Mouse (Mus musculus): Measurements from ENCODE around the gene Sptbn4.

Gene Sptbn4

GRCm38 (mm10) chr7:27433794-27434193 lies 13.7 kb downstream of the Sptbn4 start:
- no peak for DNase-seq (ENCODE audit: low spot score in 2 of 2)

GRCm38 (mm10) chr7:27433349-27433748 lies 14.1 kb downstream of the Sptbn4 start:
- DNase-seq (ENCODE audit: low spot score in 2 of 2), result no peak

- no peak for DNase-seq (ENCODE audit: low spot score in 2 of 2)
These were observed 18.4 kb downstream of the Sptbn4 start for GRCm38 (mm10) chr7:27429135-27429534.

- no peak for DNase-seq (ENCODE audit: low spot score in 2 of 2)
These were observed 19.5 kb downstream of the Sptbn4 start for GRCm38 (mm10) chr7:27428002-27428401.

GRCm38 (mm10) chr7:27427387-27427786 lies 20.1 kb downstream of the Sptbn4 start:
- no peak for DNase-seq (ENCODE audit: low spot score in 2 of 2)

- no peak for DNase-seq (ENCODE audit: low spot score in 2 of 2)
These were observed 23.7 kb downstream of the Sptbn4 start for GRCm38 (mm10) chr7:27423556-27424326.

- DNase-seq (ENCODE audit: low spot score in 2 of 2), result no peak
These were observed 28.4 kb downstream of the Sptbn4 start for GRCm38 (mm10) chr7:27419101-27419500.

- DNase-seq (ENCODE audit: low spot score in 2 of 2), result no peak
These were observed 30.3 kb downstream of the Sptbn4 start for GRCm38 (mm10) chr7:27417151-27417550.

GRCm38 (mm10) chr7:27408379-27409176 lies 38.9 kb downstream of the Sptbn4 start:
- peak in 1 of 2 experiments; percentile 55 for DNase-seq (ENCODE audit: low spot score in 2 of 2)

- no peak for DNase-seq (ENCODE audit: low spot score in 2 of 2)
These were observed 39.7 kb downstream of the Sptbn4 start for GRCm38 (mm10) chr7:27407816-27408215.

GRCm38 (mm10) chr7:27406481-27406880 lies 41.0 kb downstream of the Sptbn4 start:
- no peak for DNase-seq (ENCODE audit: low spot score in 2 of 2)

GRCm38 (mm10) chr7:27404203-27404942 lies 43.1 kb downstream of the Sptbn4 start:
- DNase-seq (ENCODE audit: low spot score in 2 of 2), result no peak

- DNase-seq (ENCODE audit: low spot score in 2 of 2), result peak; percentile 53 to 65
These were observed 44.8 kb downstream of the Sptbn4 start for GRCm38 (mm10) chr7:27402675-27403074.

- no peak for DNase-seq (ENCODE audit: low spot score in 2 of 2)
These were observed 46.9 kb downstream of the Sptbn4 start for GRCm38 (mm10) chr7:27400545-27400944.

GRCm38 (mm10) chr7:27397048-27397949 lies 50.2 kb downstream of the Sptbn4 start:
- DNase-seq (ENCODE audit: low spot score in 2 of 2), result peak in 1 of 2 experiments; percentile 54

- DNase-seq (ENCODE audit: low spot score in 2 of 2), result no peak
These were observed 51.1 kb downstream of the Sptbn4 start for GRCm38 (mm10) chr7:27396184-27397047.

GRCm38 (mm10) chr7:27395521-27396183 lies 51.8 kb downstream of the Sptbn4 start:
- no peak for DNase-seq (ENCODE audit: low spot score in 2 of 2)

- DNase-seq (ENCODE audit: low spot score in 2 of 2), result no peak
These were observed 56.1 kb downstream of the Sptbn4 start for GRCm38 (mm10) chr7:27391416-27391815.

GRCm38 (mm10) chr7:27389213-27389612 lies 58.3 kb downstream of the Sptbn4 start:
- DNase-seq (ENCODE audit: low spot score in 2 of 2), result no peak

GRCm38 (mm10) chr7:27384731-27385130 lies 62.8 kb downstream of the Sptbn4 start:
- no peak for DNase-seq (ENCODE audit: low spot score in 2 of 2)

Data from frontal cortex, postnatal 14 days (tissue).